Mouse (Mus musculus) stomach, postnatal 0 days (tissue): Measurements from ENCODE around the gene Cd19. TPM values are rescaled to one million over a fixed set of nuclear protein-coding genes. Genes with fewer than 3 reads are reported as not detected.

Source experiments
- ATAC-seq: fragments of 200-750 bp; cut with Nextera tagmentation; 2 replicates; pipeline ENCODE4 v1.8.0; 2017; ENCODE audit not compliant: low FRiP score, low TSS enrichment
- DNase-seq: peaks from one replicate; pipeline ENCODE4 v3.0.0-alpha.2; 2016; ENCODE audit warnings: low spot score
- H3K27ac ChIP-seq: fragments of 300-500 bp; sonication (generic); replicated peaks from 2 replicates; pipeline ENCODE4 v1.5.1; 2014; ENCODE audit warnings: mild to moderate bottlenecking, control low read depth
- H3K27me3 ChIP-seq: fragments of 300-500 bp; sonication (generic); 2 replicates; pipeline ENCODE4 v1.6.1; 2014; ENCODE audit warnings: low read length; ENCODE audit not compliant: control insufficient read depth, insufficient read depth
- H3K36me3 ChIP-seq: fragments of 300-500 bp; sonication (generic); 2 replicates; pipeline ENCODE4 v1.6.1; 2014; ENCODE audit warnings: low read length, mixed read lengths; ENCODE audit not compliant: control insufficient read depth, insufficient read depth
- H3K4me1 ChIP-seq: fragments of 300-500 bp; sonication (generic); replicated peaks from 2 replicates; pipeline ENCODE4 v1.6.1; 2014; ENCODE audit warnings: antibody characterized with exemption; ENCODE audit not compliant: control insufficient read depth, insufficient read depth
- H3K4me2 ChIP-seq: fragments of 300-500 bp; sonication (generic); replicated peaks from 2 replicates; pipeline ENCODE4 v1.6.1; 2014; ENCODE audit warnings: low read depth, mild to moderate bottlenecking, control low read depth, moderate library complexity
- H3K4me3 ChIP-seq: fragments of 300-500 bp; sonication (generic); 2 replicates; pipeline ENCODE4 v1.5.1; 2014; ENCODE audit warnings: low read depth, low read length, control low read depth
- H3K9ac ChIP-seq: fragments of 300-500 bp; sonication (generic); 2 replicates; pipeline ENCODE4 v1.6.1; 2014; ENCODE audit warnings: mild to moderate bottlenecking, low read length, control low read depth, mixed read lengths
- H3K9me3 ChIP-seq: fragments of 300-500 bp; sonication (generic); 2 replicates; pipeline ENCODE4 v1.6.1; 2016; ENCODE audit warnings: low read length; ENCODE audit not compliant: control insufficient read depth
- CTCF ChIP-seq: IDR thresholded peaks from 2 replicates; pipeline ENCODE4 v1.5.1; 2016; ENCODE audit warnings: antibody characterized with exemption, low read depth, mild to moderate bottlenecking, moderate library complexity
- EP300 ChIP-seq: optimal IDR thresholded peaks from 2 replicates; pipeline ENCODE3; 2016; ENCODE audit warnings: antibody characterized with exemption
- WGBS: fragments of 180-500 bp; shearing (Covaris S2); extraction: QIAGEN DNeasy Blood & Tissue Kit; methylation state at CpG from one replicate; pipeline ENCODE4 v1.1.7; 2014; 5-methylcytosine and 5-hydroxymethylcytosine counted together
- microRNA-seq: library from miRNA; unstranded; fragments of <30 nt; microRNA quantifications from one replicate; pipeline ENCODE4, GENCODE M21; 2016
- polyA plus RNA-seq: library from polyadenylated mRNA; unstranded; fragments of >200 nt; fragmentation: Nextera tagmentation; extraction: Ambion mirVana; gene quantifications from 2 replicates; pipeline ENCODE4 v1.2.1, GENCODE M21; 2015

Cd19 gene
- polyA plus RNA-seq, 1 experiment from 2014 or later = 0.08 TPM

DNA sequence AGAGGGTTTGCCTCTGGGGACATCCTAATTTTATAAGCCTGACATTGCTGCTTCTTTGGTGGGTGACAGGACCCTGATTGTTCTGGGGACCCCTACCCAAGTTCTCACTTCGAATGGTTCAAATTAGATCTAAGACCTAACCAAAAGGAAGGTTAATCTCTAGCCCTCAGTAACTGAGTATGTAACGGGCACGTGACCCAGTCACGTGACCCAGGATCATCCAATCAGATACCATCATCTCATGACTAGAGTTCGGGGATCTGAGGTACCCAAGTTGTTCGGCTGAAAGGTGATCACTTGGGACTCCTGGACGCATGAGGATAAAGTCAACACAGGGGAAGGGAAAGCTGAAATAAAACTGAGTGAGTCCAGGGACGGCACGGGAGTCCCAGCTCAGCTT lies 41.7 kb downstream of the Cd19 start:
- Histone ChIP-seq H3K27ac (no peak overlapping the region), H3K4me3 (no peak overlapping the region), H3K27me3 (no peaks in the 10 kb centered on the region), H3K4me2 (no peak overlapping the region), H3K4me1 (0 out of 2 replicates have a peak, but pooled peaks cover 4% of the 10 kb centered on the region), H3K9ac (no peak overlapping the region), H3K36me3 (peaks cover 15% of the 10 kb centered on the region), H3K9me3 (no peaks in the 10 kb centered on the region)
- ATAC-seq (no peak), DNase-seq (no peak)
- WGBS = 86% methylated on average over 9 of the region's 9 CpGs
- TF ChIP-seq EP300 (no peak), CTCF (no peak)

DNA sequence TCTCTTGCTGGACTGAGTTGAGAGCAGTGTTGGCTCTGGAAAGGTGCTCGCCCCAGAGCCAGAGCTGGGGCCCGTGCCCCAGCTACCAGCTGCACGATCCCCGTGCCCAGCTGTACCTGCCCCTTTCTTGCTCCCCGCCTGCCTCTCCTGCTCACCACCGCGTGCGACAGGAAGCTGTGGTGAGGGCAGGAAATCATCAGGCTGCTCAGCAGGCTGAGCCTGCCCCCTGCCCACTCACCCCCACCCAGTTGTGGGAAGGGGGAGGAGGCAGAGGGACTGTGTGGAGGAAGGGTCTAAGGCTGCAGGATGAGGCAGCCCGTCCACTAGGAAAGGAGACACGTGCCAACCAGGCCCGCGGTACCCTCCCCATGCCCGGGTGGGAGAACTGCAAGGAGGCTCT lies 45.3 kb downstream of the Cd19 start, which contains the start of gene Lat:
Gene Lat, minus strand, starts transcription at position 178 of the 400 bp plus-strand sequence.
- H3K9me3 ChIP-seq = no peaks in the 10 kb centered on the region
- ATAC-seq (no peak), DNase-seq (no peak)
- no peak within 1 kb of the TSS for H3K9ac ChIP-seq
- WGBS = 63% methylated on average over 13 of the region's 13 CpGs
- no peak within 1 kb of the TSS for H3K27ac ChIP-seq
- H3K27me3 ChIP-seq = no peaks in the 10 kb centered on the region
- TF ChIP-seq CTCF (no peak), EP300 (no peak)
- no peak within 1 kb of the TSS for H3K4me3 ChIP-seq
- peaks cover 15% of the 10 kb centered on the region for H3K36me3 ChIP-seq
- H3K4me1 ChIP-seq = no peaks in the 10 kb centered on the region
- no peak within 1 kb of the TSS for H3K4me2 ChIP-seq

DNA sequence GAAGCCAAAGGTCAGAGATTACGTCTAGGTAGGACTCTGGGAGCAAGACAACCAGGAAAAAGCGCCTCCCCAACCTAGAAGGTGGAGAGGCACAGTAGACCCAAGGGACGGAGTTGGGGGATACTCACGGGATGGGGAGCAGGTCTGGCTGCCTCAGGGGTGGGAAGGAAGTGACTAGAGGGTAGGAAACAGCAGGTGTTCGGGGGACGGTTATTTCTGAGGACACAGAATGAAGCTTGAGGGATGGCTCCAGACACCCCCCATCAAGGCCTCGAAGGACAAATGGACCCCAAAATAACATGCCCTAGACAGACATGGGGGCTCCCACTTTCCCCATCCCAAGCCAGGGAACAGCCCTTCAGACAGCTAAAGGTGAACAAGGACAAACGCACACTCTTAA lies 46.3 kb downstream of the Cd19 start:
- 87% methylated on average over 8 of the region's 8 CpGs for WGBS
- no peak overlapping the region for H3K4me2 ChIP-seq
- no peak overlapping the region for H3K27ac ChIP-seq
- TF ChIP-seq EP300 = no peak
- TF ChIP-seq CTCF = no peak
- DNase-seq = no peak
- no peak overlapping the region for H3K9ac ChIP-seq
- no peak overlapping the region for H3K4me3 ChIP-seq
- no peak for ATAC-seq
- H3K27me3 ChIP-seq = no peaks in the 10 kb centered on the region
- H3K4me1 ChIP-seq = no peaks in the 10 kb centered on the region
- no peaks in the 10 kb centered on the region for H3K9me3 ChIP-seq
- H3K36me3 ChIP-seq = peaks cover 15% of the 10 kb centered on the region

DNA sequence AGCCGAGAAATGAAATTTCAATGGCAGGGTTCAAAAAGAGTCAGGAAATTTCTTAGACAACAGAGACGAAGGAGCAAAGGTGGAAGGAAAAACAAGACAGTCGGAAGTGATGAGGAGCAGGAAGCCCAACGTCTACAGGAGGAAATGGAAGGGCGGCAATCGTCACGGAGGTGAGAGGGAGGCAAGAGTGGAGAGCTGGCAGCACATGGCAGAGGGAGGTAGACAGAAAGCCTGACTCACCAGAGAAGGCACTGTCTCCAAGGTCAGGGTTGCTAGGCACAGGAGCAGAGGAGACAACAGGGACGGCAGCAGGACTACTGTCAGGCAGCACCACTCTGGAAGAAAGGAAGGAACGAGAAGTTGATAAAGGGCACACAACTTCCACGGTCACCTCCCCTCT lies 47.1 kb downstream of the Cd19 start:
- Histone ChIP-seq H3K9ac (no peak overlapping the region), H3K4me3 (no peak overlapping the region), H3K4me2 (no peak overlapping the region), H3K27ac (no peak overlapping the region), H3K36me3 (peaks cover 11% of the 10 kb centered on the region), H3K4me1 (no peaks in the 10 kb centered on the region), H3K9me3 (no peaks in the 10 kb centered on the region), H3K27me3 (no peaks in the 10 kb centered on the region)
- ATAC-seq (no peak), DNase-seq (no peak)
- 86% methylated on average over 10 of the region's 10 CpGs for WGBS
- no peak for TF ChIP-seq CTCF
- no peak for TF ChIP-seq EP300

DNA sequence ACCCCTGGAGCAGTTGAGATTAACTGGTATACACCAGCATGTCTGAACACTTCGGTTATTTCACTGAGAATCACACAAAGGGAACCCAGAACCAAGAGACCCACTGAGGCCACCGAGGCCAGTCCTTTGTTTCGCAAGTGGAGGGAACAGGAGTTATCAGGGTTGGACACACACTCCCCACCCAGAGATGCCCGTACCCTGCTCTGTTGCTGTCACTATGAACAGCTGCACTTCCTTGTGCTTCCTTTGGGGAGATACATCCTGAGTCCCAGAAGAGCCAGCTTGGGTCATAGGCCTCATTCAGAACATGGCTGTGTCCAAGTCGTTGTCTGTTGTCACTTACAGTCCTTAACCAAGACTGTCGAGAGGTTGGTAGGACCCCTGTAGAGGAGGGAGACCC lies 51.7 kb downstream of the Cd19 start:
- Histone ChIP-seq H3K36me3 (no peaks in the 10 kb centered on the region), H3K4me3 (no peak overlapping the region), H3K9ac (no peak overlapping the region), H3K4me1 (no peaks in the 10 kb centered on the region), H3K9me3 (no peaks in the 10 kb centered on the region), H3K27ac (no peak overlapping the region), H3K27me3 (no peaks in the 10 kb centered on the region), H3K4me2 (no peak overlapping the region)
- no peak for DNase-seq
- TF ChIP-seq CTCF (no peak), EP300 (no peak)
- no peak for ATAC-seq
- 77% methylated on average over 6 of the region's 6 CpGs for WGBS

DNA sequence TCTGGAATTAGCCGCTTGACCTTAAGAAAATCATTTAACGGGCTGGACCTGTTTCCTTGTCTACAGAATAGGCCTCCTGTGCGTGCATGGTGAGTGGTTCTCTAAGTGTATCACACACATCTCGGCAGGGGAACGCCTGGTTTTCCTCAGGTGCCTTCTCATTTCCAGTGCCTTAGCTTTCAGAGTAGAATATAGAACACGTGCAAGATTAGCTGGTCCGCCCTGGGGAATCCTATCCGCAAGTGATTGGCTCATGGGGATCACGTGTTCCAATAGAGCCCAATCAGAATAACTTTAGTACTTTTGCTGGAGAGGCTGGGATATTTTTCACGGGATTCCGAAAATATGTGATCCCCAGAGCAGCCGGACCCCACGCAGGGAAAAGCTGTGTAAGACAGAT lies 55.6 kb downstream of the Cd19 start:
- Histone ChIP-seq H3K36me3 (no peaks in the 10 kb centered on the region), H3K27ac (no peak overlapping the region), H3K4me3 (no peak overlapping the region), H3K4me1 (no peaks in the 10 kb centered on the region), H3K9me3 (no peaks in the 10 kb centered on the region), H3K9ac (no peak overlapping the region), H3K4me2 (no peak overlapping the region), H3K27me3 (no peaks in the 10 kb centered on the region)
- DNase-seq (no peak), ATAC-seq (no peak)
- 64% methylated on average over 13 of the region's 13 CpGs for WGBS
- no peak for TF ChIP-seq CTCF
- no peak for TF ChIP-seq EP300

Small RNA genes within 50 kb of the gene (microRNA-seq; reads per million reads assigned to microRNA genes)
- gene Mir7058 = not detected

Other genes with a start within 250 kb of the Cd19 start
- gene Xpo6, start 214.4 kb downstream of the Cd19 start, polyA plus RNA-seq = 19.3 and 19.7 TPM in 2 replicates
- gene Sbk1, start 142.3 kb downstream of the Cd19 start, polyA plus RNA-seq = 4.0 and 5.3 TPM in 2 replicates
- gene Lat, start 45.3 kb downstream of the Cd19 start, polyA plus RNA-seq = 0.21 and 0.46 TPM in 2 replicates
- gene Spns1, start 37.4 kb downstream of the Cd19 start, polyA plus RNA-seq = 24.4 and 26.9 TPM in 2 replicates
- 1.1 and 1.3 TPM in 2 replicates for gene Nfatc2ip, start 18.2 kb downstream of the Cd19 start, polyA plus RNA-seq
- 19.4 and 20.7 TPM in 2 replicates for gene Rabep2, start 13.9 kb upstream of the Cd19 start, polyA plus RNA-seq
- gene Atp2a1, start 48.2 kb upstream of the Cd19 start, polyA plus RNA-seq = 0.59 and 1.8 TPM in 2 replicates
- gene Sh2b1, start 60.5 kb upstream of the Cd19 start, polyA plus RNA-seq = 20.0 and 24.0 TPM in 2 replicates
- gene Tufm, start 72.5 kb upstream of the Cd19 start, polyA plus RNA-seq = 73.9 and 77.5 TPM in 2 replicates
- gene Atxn2l, start 88.5 kb upstream of the Cd19 start, polyA plus RNA-seq = 16.9 and 19.6 TPM in 2 replicates
- 150 and 163 TPM in 2 replicates for gene Eif3c, start 151.5 kb upstream of the Cd19 start, polyA plus RNA-seq
- gene Apobr, start 170.1 kb upstream of the Cd19 start, polyA plus RNA-seq = 0.46 and 0.56 TPM in 2 replicates
- gene Cln3, start 170.9 kb upstream of the Cd19 start, polyA plus RNA-seq = 17.2 and 17.7 TPM in 2 replicates
- gene Il27, start 180.1 kb upstream of the Cd19 start, polyA plus RNA-seq = 0.10 and 0.13 TPM in 2 replicates
- gene Nupr1, start 216.0 kb upstream of the Cd19 start, polyA plus RNA-seq = 140 and 182 TPM in 2 replicates
- gene Sgf29, start 234.4 kb upstream of the Cd19 start, polyA plus RNA-seq = 28.6 and 28.9 TPM in 2 replicates